Mouse (Mus musculus): ENCODE data around the gene Tes. TPM values are rescaled to one million over a fixed set of nuclear protein-coding genes. Genes with fewer than 3 reads are reported as not detected.

The Tes gene
- polyA plus RNA-seq, 1 experiment from 2014 or later, result 37.8 TPM

Other genes with a start within 250 kb of the Tes start
- gene Tfec, start 166.7 kb upstream of the Tes start, polyA plus RNA-seq (2015; fragmentation: Nextera tagmentation; extraction: Ambion mirVana), result 1.1 and 1.3 TPM in 2 replicates
- gene Cav2, start 216.0 kb downstream of the Tes start, polyA plus RNA-seq (2015; fragmentation: Nextera tagmentation; extraction: Ambion mirVana), result 38.5 and 47.3 TPM in 2 replicates
- 209 and 234 TPM in 2 replicates for gene Cav1, start 241.2 kb downstream of the Tes start, polyA plus RNA-seq (2015; fragmentation: Nextera tagmentation; extraction: Ambion mirVana)

All from embryonic facial prominence, embryonic 15.5 days (tissue).